Mouse (Mus musculus) gastrocnemius, postnatal 36 days (tissue): ENCODE data around the gene Lsm10. TPM values are rescaled to one million over a fixed set of nuclear protein-coding genes. Genes with fewer than 3 reads are reported as not detected.

Experiments used
- DNase-seq, 2 experiments: peaks; one replicate each; pipeline ENCODE4 v3.0.0; 2022
- intact Hi-C: fragments of 180-260 bp; cut with DNase I; formaldehyde crosslinking; loops from one replicate; pipeline ENCODE4 v1.15.1; 2025
- total RNA-seq, 2 experiments: library from RNA; stranded (reverse); gene quantifications; 2 replicates each; pipeline ENCODE4 v1.2.3; 2021

Gene Lsm10
- total RNA-seq, 2 experiments from 2014 or later: 5.8 to 7.6 TPM

DNA sequence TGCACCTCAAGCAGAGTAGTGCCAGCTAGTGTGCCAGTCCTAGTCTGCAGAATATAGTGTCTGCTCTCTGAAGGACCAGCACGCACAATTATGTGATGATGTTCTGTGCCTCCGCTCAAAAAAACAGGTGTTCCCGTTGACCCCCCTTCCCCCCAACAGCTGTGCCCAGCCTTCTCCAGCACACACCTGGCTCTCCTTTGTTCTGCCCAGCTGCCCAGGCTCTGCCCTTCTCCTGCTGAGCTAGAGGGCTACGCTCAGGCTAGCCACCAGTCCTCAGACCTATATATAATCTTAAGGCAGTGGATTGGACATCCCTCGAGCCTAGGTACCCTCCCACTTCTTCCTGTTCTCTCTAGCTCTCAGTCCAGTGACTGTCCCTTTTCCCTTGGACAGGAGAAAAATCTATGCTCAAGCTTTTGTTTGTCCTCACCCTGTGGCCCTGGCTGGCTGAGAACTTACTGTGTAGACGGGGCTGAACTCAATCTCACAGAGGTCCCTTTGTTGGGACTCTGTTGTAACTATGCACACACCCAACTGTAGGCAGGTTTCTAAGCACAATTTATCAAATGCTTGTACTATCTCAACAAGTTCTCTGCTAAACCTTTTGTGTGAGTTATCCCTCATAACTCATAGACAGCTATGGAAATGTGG lies 19.6 kb downstream of the Lsm10 start:
- no peak for DNase-seq
- intact Hi-C loops: no loop called here

- intact Hi-C loops: no loop called here
- no peak for DNase-seq
Observed at GRCm38 (mm10) chr4:126117116-126117515, 20.7 kb downstream of the Lsm10 start.

GRCm38 (mm10) chr4:126118651-126119050 lies 22.2 kb downstream of the Lsm10 start:
- intact Hi-C loops: no loop called here
- DNase-seq: no peak

DNA sequence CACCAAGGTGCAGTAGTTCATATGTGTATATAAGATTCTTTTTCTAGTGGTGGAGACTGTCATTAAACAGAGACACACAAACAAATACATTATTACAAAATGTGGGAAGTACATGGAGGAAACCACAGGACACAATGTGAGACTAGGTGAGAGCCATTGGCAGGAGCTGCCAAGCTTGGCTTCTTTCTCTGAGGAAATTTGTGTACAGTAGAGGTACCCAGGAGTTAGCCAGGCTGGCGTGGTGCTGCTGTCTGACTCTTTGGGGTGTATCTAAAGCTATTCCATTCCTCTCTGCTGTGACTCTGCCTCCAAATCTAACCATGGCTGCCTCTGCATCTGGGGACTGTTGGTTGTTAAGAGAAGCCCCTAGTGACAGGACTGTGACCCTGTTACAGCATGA lies 22.6 kb downstream of the Lsm10 start:
- intact Hi-C loops: no loop called here
- DNase-seq: no peak

- intact Hi-C loops: no loop called here
Observed at GRCm38 (mm10) chr4:126120052-126120451, 23.6 kb downstream of the Lsm10 start.

DNA sequence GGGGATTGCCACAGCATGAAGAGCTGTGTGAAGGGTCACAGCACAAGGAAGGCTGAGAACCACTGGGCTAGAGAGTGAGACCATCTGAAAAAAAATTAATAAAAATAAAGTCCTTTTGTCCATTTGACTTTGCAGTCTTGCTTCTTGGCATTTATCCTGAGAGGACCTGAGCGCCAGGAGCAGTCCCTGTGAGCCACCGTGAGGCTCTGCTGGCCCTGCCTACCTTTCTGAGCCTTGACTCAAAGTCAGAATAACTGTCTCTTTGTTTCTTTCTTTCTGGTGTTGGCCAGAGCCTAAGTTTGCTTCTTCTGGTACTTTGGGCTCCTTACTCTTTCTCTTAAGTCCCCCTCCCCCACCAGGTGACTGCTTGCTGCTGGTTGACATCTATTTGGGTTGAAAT lies 24.1 kb downstream of the Lsm10 start:
- intact Hi-C loops: no loop called here
- no peak for DNase-seq

More at GRCm38 (mm10) chr4:126120052-126120451, 23.6 kb downstream of the Lsm10 start:
- DNase-seq: no peak

DNA sequence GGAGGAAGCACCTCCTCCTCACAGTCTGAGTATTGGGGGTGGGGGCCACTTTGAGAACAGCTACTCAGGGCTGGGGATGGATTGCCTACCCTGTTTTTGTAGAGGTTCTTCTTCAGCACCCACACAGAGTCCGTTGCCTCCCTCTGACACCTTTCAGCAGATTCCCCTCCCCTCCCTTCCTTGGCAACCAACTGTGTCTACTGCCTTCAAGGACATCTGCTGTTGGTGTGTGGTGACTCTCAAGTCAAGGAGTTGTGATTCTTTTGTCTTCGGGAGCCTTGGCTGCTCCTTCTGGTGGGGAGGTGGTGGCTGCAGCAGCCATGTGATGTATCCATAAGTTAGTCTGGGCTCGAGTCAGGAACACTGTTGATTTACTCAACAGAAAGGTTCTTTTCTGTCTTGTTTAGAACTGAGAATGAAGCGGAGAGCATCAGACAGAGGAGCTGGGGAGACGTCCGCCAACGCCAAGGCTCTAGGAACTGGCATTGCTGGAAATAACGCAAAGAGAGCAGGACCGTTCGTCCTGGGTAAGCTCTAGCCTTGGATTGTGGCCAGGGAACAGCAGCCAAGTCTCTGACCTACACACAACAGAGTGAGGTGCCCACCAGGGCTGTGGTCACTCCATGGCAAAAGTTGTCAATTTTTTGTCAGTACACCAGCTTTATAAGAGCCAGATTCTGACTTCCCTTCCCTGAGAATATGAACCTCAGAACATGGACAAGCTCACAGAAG lies 27.1 kb downstream of the Lsm10 start:
- intact Hi-C loops: no loop called here
- no peak for DNase-seq

- intact Hi-C loops: no loop called here
- DNase-seq: no peak
Observed at GRCm38 (mm10) chr4:126130502-126130901, 34.1 kb downstream of the Lsm10 start.

DNA sequence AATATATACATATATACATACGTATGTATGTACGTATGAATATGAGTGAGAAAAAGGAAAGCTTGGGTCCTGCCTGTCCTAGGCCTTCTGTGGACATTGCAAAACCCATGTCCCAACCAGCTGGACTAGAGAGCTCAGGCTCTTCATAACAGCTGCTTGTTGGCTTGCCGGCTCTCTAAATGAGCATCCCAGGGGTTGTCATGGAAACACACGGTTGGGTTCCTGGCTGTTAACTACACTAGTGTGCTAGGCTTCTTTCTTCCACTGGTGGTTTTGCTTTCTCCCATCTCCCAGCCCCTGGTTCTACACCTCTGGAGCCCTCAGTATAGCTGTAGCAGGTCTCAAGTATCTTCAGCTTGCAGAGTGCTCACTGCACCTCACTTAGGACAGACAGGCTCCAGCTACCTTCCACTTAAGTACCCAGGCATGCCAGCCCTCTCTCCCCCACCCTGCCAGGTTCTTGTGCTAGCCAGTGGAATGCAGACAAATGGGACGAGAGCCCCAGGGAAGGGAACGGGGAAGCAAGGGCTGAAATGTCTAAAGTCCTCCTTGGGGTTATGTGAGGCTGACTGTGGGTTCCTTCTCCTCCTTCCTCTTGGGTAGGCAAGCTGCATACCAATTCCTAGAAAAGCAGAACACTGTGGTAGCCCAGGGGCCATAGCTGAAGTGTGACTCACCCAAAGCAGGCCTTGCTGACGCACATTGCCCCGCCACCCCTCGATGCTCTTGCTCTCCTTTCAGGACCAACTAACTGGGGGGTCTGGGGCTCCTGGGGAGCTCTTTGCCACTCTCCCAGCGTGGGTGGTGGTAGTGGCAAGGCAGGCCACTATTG lies 35.1 kb downstream of the Lsm10 start:
- intact Hi-C loops: no loop called here
- DNase-seq: peak in 1 of 2 experiments; percentile 25

DNA sequence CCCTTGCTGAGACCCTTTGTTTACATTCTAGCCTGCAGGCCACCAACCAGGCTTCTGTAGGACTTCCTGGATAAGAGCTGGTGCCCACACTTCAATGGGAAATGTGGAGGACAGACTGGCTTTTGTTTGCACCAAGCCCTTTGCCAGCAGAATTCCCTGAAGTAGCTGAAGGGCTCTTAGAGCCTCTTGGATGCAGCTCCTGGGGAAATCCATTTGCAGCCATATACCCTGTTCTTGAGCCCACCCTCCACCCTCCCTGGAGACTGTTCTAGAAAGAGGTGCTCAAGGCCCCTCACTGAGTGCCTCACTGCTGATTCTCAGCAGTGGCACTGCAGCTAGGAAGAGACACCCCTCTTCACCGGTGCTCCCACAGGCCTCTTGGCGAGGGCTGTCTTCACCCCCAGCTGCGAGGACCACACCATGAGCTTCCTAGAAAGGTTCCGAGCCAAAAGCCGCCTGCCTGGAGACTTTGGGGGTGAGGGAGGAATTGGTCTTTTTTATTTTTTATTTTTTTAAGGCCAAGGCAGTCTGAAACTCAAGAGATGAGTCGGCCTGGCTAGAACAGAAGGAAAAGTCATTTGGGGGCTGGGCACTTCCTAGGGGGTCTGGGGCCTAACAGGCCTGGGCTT lies 36.3 kb downstream of the Lsm10 start:
- DNase-seq: no peak
- intact Hi-C loops: no loop called here

GRCm38 (mm10) chr4:126134236-126134635 lies 37.8 kb downstream of the Lsm10 start:
- DNase-seq: no peak
- intact Hi-C loops: no loop called here

GRCm38 (mm10) chr4:126134639-126135038 lies 38.2 kb downstream of the Lsm10 start:
- DNase-seq: peak in 1 of 2 experiments; percentile 12
- intact Hi-C loops: no loop called here

GRCm38 (mm10) chr4:126137773-126138172 lies 41.4 kb downstream of the Lsm10 start:
- DNase-seq: no peak
- intact Hi-C loops: no loop called here

- intact Hi-C loops: no loop called here
Observed at GRCm38 (mm10) chr4:126141021-126141420, 44.6 kb downstream of the Lsm10 start.

DNA sequence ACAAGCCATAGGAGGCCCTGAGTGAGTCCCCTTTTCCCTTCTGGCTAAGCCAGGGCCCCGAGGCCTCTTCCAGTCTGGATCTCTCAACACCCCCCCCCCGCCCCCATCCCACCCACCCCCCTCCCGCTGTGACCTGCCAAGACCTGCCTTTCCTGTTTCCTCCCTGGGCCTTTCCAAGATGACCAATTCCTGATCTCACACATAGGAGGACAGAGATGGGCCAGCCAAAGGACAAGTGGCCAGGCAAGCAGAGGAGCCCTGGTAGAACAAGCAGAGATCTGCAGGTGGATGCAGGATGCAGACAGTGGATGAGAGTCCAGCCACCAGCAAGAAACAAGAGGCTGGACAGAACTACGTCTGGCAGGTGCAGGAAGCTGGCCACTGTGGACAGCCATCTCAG lies 49.0 kb downstream of the Lsm10 start:
- intact Hi-C loops: no loop called here

More at GRCm38 (mm10) chr4:126141021-126141420, 44.6 kb downstream of the Lsm10 start:
- DNase-seq: no peak

GRCm38 (mm10) chr4:126146974-126147532 lies 50.6 kb downstream of the Lsm10 start:
- peak in 1 of 2 experiments; percentile 12 for DNase-seq
- intact Hi-C loops: no loop called here

More for the DNA sequence above, 49.0 kb downstream of the Lsm10 start:
- DNase-seq: peak in 1 of 2 experiments; percentile 13

GRCm38 (mm10) chr4:126147533-126148160 lies 51.2 kb downstream of the Lsm10 start, which contains the start of gene Eva1b:
Gene Eva1b (plus strand): TSS chr4:126147744.
- intact Hi-C loops: loop anchor here (2.0 kb wide), 1 partner anchor 19 kb away; no protein-coding TSS in a partner anchor
- peak; percentile 38 to 39 for DNase-seq
